Mouse (Mus musculus) neural tube, embryonic 13.5 days (tissue): ENCODE results near the gene Glyr1. TPM values are rescaled to one million over a fixed set of nuclear protein-coding genes. Genes with fewer than 3 reads are reported as not detected.

Experiments
- ATAC-seq: fragments of 200-750 bp; cut with Nextera tagmentation; 2 replicates; pipeline ENCODE4 v1.8.0; 2017; ENCODE audit warnings: low read depth, mild to moderate bottlenecking, moderate TSS enrichment, moderate library complexity
- H3K27ac ChIP-seq: fragments of 300-500 bp; sonication (generic); replicated peaks from 2 replicates; pipeline ENCODE4 v1.5.1; 2015; ENCODE audit warnings: moderate library complexity, mild to moderate bottlenecking, inconsistent platforms
- H3K27me3 ChIP-seq: fragments of 300-500 bp; sonication (generic); 2 replicates; pipeline ENCODE4 v1.6.1; 2015; ENCODE audit warnings: mild to moderate bottlenecking, inconsistent platforms
- H3K36me3 ChIP-seq: fragments of 300-500 bp; sonication (generic); 2 replicates; pipeline ENCODE4 v1.6.1; 2015; ENCODE audit warnings: mild to moderate bottlenecking, inconsistent platforms
- H3K4me1 ChIP-seq: fragments of 300-500 bp; sonication (generic); replicated peaks from 2 replicates; pipeline ENCODE4 v1.6.1; 2015; ENCODE audit warnings: inconsistent platforms
- H3K4me2 ChIP-seq: fragments of 300-500 bp; sonication (generic); 2 replicates; pipeline ENCODE4 v1.6.1; 2015; ENCODE audit warnings: inconsistent platforms, mild to moderate bottlenecking, moderate library complexity
- H3K4me3 ChIP-seq: fragments of 300-500 bp; sonication (generic); 2 replicates; pipeline ENCODE4 v1.5.1; 2015; ENCODE audit warnings: mild to moderate bottlenecking, inconsistent platforms
- H3K9ac ChIP-seq: fragments of 300-500 bp; sonication (generic); 2 replicates; pipeline ENCODE4 v1.6.1; 2015; ENCODE audit warnings: moderate library complexity, mild to moderate bottlenecking, inconsistent platforms
- H3K9me3 ChIP-seq: fragments of 300-500 bp; sonication (generic); 2 replicates; pipeline ENCODE4 v1.6.1; 2016; ENCODE audit warnings: inconsistent platforms
- WGBS: fragments of 180-500 bp; shearing (Covaris S2); methylation state at CpG from one replicate; pipeline ENCODE4 v1.1.7; 2015; 5-methylcytosine and 5-hydroxymethylcytosine counted together
- polyA plus RNA-seq: library from polyadenylated mRNA; unstranded; fragments of >200 nt; fragmentation: Nextera tagmentation; extraction: Ambion mirVana; gene quantifications from 2 replicates; pipeline ENCODE4 v1.2.1, GENCODE M21; 2015

Gene Glyr1
- 193 and 194 TPM in 2 replicates for polyA plus RNA-seq

DNA sequence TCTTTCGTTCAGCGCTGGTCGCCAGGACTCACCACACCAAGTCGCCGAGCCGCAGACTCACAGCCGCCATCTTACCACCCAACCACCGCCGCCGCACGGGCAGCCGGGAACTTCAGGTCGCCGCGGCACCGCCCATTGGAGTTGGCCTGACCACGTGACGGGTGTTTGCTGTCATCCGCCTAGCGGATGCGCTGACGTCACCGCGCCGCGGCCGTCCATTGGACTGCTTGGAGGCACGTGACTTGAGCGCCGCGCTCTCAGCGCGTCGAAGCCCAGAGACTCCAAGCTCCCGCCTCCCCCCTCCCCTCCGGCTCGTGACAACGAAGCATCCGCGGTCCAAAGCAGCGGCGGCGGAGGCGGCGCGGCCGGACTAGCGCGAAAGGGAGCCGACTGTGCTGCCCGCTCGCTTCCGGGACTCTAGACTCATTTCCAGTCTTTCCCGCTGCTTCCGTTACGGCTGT, at the start of gene Glyr1, which contains the start of gene Ubn1:
Gene Glyr1 (minus strand): TSS at position 90 of the 461 bp plus-strand sequence.
Gene Ubn1 (plus strand): TSS at position 284 of the 461 bp plus-strand sequence.
- Histone ChIP-seq H3K4me1 (peaks cover 43% of the 10 kb centered on the region), H3K9me3 (no peaks in the 10 kb centered on the region), H3K27me3 (no peaks in the 10 kb centered on the region), H3K9ac (peak within 1 kb of the TSS; percentile 95), H3K27ac (peak within 1 kb of the TSS; percentile 97), H3K4me2 (peak within 1 kb of the TSS; percentile 98), H3K36me3 (peaks cover 37% of the 10 kb centered on the region), H3K4me3 (peak within 1 kb of the TSS; percentile 99)
- peak; percentile 100 for ATAC-seq
- under 1% methylated on average over 54 of the region's 56 CpGs for WGBS

GRCm38 (mm10) chr16:5096504-5096903, 46.8 kb upstream of the Glyr1 start:
- no peak overlapping the region for H3K27ac ChIP-seq
- H3K4me2 ChIP-seq, result no peak overlapping the region
- no peaks in the 10 kb centered on the region for H3K27me3 ChIP-seq
- WGBS, result 83% methylated on average over 8 of the region's 8 CpGs
- no peaks in the 10 kb centered on the region for H3K4me1 ChIP-seq
- no peaks in the 10 kb centered on the region for H3K36me3 ChIP-seq
- no peak overlapping the region for H3K4me3 ChIP-seq
- ATAC-seq, result no peak
- no peaks in the 10 kb centered on the region for H3K9me3 ChIP-seq
- H3K9ac ChIP-seq, result no peak overlapping the region

DNA sequence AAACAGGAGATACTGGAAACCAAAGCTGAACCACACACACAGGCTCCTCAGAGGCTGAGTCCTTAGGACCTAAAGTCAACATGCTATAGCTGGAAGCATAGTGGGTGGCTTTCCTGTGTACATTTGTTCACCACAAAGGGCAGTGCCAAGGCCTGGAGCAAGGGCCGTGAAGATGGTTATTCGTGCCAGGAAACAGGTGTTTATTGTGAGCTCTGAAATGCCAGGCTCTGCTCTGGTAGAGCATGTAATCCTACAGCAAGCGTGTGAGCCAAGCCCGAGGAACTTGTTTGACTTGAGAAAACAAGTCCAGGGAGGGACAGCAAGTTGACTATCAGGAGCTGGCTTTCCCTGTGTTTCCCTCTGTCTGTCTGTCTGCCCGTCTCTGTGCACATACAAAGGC, 43.6 kb upstream of the Glyr1 start:
- no peak for ATAC-seq
- no peak overlapping the region for H3K4me3 ChIP-seq
- H3K4me1 ChIP-seq, result no peaks in the 10 kb centered on the region
- no peak overlapping the region for H3K9ac ChIP-seq
- H3K36me3 ChIP-seq, result peaks cover 7% of the 10 kb centered on the region
- no peak overlapping the region for H3K4me2 ChIP-seq
- H3K9me3 ChIP-seq, result no peaks in the 10 kb centered on the region
- no peak overlapping the region for H3K27ac ChIP-seq
- WGBS, result 83% methylated on average over 5 of the region's 5 CpGs
- no peaks in the 10 kb centered on the region for H3K27me3 ChIP-seq

DNA sequence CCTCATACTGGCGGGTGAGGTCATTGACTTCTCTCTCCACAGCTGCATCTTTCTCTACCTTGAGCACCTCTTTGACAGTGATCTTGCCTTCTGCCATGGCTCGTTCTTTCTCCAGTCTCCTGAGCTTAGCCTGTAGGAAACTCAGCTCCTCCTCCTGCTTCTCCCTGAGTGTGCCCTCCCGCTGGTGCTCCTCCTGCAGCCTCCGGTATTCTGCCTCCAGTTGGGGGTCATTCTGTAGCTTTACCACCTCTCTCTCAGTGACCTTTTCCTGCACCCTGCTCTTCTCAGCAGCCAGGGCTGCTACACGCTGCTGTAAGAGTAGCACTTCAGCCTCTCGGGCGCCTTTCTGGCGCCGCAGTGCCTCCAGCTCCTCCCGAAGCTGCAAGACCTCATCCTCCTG, 39.4 kb upstream of the Glyr1 start:
- Histone ChIP-seq H3K4me3 (no peak overlapping the region), H3K4me2 (no peak overlapping the region), H3K27me3 (no peaks in the 10 kb centered on the region), H3K9ac (no peak overlapping the region), H3K36me3 (peaks cover 50% of the 10 kb centered on the region), H3K4me1 (no peaks in the 10 kb centered on the region), H3K27ac (no peak overlapping the region), H3K9me3 (no peaks in the 10 kb centered on the region)
- ATAC-seq, result no peak
- 76% methylated on average over 10 of the region's 10 CpGs for WGBS

GRCm38 (mm10) chr16:5086179-5086578, 36.5 kb upstream of the Glyr1 start:
- ATAC-seq, result no peak
- no peak overlapping the region for H3K9ac ChIP-seq
- WGBS, result 97% methylated on average over 2 of the region's 2 CpGs
- H3K27me3 ChIP-seq, result no peaks in the 10 kb centered on the region
- H3K4me3 ChIP-seq, result no peak overlapping the region
- peaks cover 76% of the 10 kb centered on the region for H3K36me3 ChIP-seq
- H3K4me2 ChIP-seq, result no peak overlapping the region
- no peaks in the 10 kb centered on the region for H3K4me1 ChIP-seq
- H3K9me3 ChIP-seq, result no peaks in the 10 kb centered on the region
- no peak overlapping the region for H3K27ac ChIP-seq

DNA sequence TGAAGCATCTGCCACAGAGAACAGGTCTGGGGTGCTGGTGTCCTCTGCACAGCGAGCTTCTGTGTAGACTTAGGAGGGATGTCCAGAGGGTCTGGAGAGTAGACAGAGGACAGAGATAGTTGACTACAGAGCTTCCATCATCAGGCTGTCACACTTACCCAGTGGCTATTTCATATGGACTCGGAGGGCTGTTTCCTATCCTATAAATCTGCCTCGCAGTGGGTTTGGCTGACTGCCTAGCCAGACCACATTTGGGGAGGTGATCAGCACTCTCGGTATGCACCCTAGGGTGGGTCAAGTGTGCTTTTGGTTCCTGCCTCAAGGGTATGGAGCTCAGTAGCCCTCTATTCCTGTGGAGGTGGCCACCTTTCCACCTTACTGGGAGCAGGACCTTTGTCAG, 35.5 kb upstream of the Glyr1 start:
- H3K9ac ChIP-seq, result no peak overlapping the region
- H3K9me3 ChIP-seq, result no peaks in the 10 kb centered on the region
- H3K4me2 ChIP-seq, result no peak overlapping the region
- no peak overlapping the region for H3K4me3 ChIP-seq
- ATAC-seq, result no peak
- peaks cover 81% of the 10 kb centered on the region for H3K36me3 ChIP-seq
- 89% methylated on average over 4 of the region's 4 CpGs for WGBS
- no peaks in the 10 kb centered on the region for H3K4me1 ChIP-seq
- no peaks in the 10 kb centered on the region for H3K27me3 ChIP-seq
- no peak overlapping the region for H3K27ac ChIP-seq

GRCm38 (mm10) chr16:5074341-5074740, 24.7 kb upstream of the Glyr1 start:
- Histone ChIP-seq H3K9me3 (no peaks in the 10 kb centered on the region), H3K4me3 (no peak overlapping the region), H3K27me3 (no peaks in the 10 kb centered on the region), H3K36me3 (peaks cover 95% of the 10 kb centered on the region), H3K4me1 (no peaks in the 10 kb centered on the region), H3K9ac (no peak overlapping the region), H3K4me2 (no peak overlapping the region), H3K27ac (no peak overlapping the region)
- WGBS, result 99% methylated on average over 5 of the region's 5 CpGs
- ATAC-seq, result no peak

DNA sequence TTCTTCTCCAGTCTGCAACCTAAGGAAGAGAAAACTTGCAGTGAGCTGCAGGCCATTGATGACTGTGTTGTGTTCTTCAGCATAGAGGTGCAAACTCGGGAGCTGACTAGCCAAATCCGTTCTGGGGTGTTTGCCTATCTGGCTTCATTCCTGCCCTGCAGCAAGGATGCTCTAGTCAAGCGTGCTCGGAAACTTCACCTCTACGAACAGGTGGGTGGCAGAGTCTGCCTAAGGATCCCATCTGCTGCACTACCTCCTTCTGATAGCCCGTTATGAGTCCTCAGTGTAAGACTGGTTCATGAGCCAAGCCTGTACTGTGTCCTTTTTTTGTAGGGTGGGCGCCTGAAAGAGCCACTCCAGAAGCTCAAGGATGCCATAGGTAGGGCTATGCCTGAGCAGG, 22.3 kb upstream of the Glyr1 start:
- no peak overlapping the region for H3K9ac ChIP-seq
- no peak overlapping the region for H3K27ac ChIP-seq
- no peaks in the 10 kb centered on the region for H3K4me1 ChIP-seq
- H3K4me2 ChIP-seq, result no peak overlapping the region
- peaks cover 93% of the 10 kb centered on the region for H3K36me3 ChIP-seq
- H3K4me3 ChIP-seq, result no peak overlapping the region
- no peaks in the 10 kb centered on the region for H3K9me3 ChIP-seq
- 95% methylated on average over 7 of the region's 7 CpGs for WGBS
- no peak for ATAC-seq
- no peaks in the 10 kb centered on the region for H3K27me3 ChIP-seq

- ATAC-seq, result no peak
- H3K4me3 ChIP-seq, result no peak overlapping the region
- H3K4me1 ChIP-seq, result no peaks in the 10 kb centered on the region
- no peaks in the 10 kb centered on the region for H3K9me3 ChIP-seq
- no peak overlapping the region for H3K9ac ChIP-seq
- H3K27me3 ChIP-seq, result no peaks in the 10 kb centered on the region
- H3K36me3 ChIP-seq, result peaks cover 88% of the 10 kb centered on the region
- H3K4me2 ChIP-seq, result no peak overlapping the region
- WGBS, result 92% methylated on average over 3 of the region's 3 CpGs
- no peak overlapping the region for H3K27ac ChIP-seq
Observed at GRCm38 (mm10) chr16:5070321-5070720, 20.7 kb upstream of the Glyr1 start.

GRCm38 (mm10) chr16:5063472-5063871, 13.8 kb upstream of the Glyr1 start:
- no peak overlapping the region for H3K27ac ChIP-seq
- H3K9me3 ChIP-seq, result no peaks in the 10 kb centered on the region
- no peak overlapping the region for H3K4me3 ChIP-seq
- no peaks in the 10 kb centered on the region for H3K27me3 ChIP-seq
- no peak overlapping the region for H3K4me2 ChIP-seq
- ATAC-seq, result no peak
- H3K36me3 ChIP-seq, result peaks cover 79% of the 10 kb centered on the region
- WGBS, result 96% methylated on average over 4 of the region's 4 CpGs
- 0 out of 2 replicates have a peak, but pooled peaks cover 4% of the 10 kb centered on the region for H3K4me1 ChIP-seq
- H3K9ac ChIP-seq, result no peak overlapping the region

DNA sequence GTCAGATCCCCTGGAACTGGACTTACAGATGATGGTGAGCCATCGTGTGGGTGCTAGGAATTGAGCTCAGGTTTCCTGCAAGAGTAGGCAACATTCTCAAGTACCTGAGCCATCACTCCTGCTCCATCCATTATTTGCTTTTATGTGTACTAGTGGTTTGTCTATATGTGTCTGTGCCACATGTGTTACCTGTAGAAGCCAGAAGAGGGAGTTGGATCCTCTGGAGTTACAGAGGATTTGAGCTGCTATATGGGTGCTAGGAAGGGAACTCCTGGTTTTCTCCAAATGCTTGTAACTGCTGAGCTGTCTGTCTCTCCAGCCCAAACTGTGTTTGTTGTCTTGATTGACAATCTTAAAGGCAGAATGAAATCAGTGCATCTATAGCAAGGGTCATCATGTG, 8.5 kb upstream of the Glyr1 start:
- no peaks in the 10 kb centered on the region for H3K9me3 ChIP-seq
- whole genome bisulfite sequencing, result 87% methylated on average over 1 of the region's 1 CpGs
- H3K4me1 ChIP-seq, result 0 out of 2 replicates have a peak, but pooled peaks cover 4% of the 10 kb centered on the region
- H3K4me2 ChIP-seq, result no peak overlapping the region
- peaks cover 68% of the 10 kb centered on the region for H3K36me3 ChIP-seq
- H3K9ac ChIP-seq, result no peak overlapping the region
- no peaks in the 10 kb centered on the region for H3K27me3 ChIP-seq
- ATAC-seq, result no peak
- no peak overlapping the region for H3K4me3 ChIP-seq
- H3K27ac ChIP-seq, result no peak overlapping the region

GRCm38 (mm10) chr16:5050251-5051110, 818 bp upstream of the Glyr1 start:
- under 1% methylated on average over 78 of the region's 78 CpGs for WGBS
- H3K36me3 ChIP-seq, result peaks cover 36% of the 10 kb centered on the region
- peak overlapping the region; percentile 93 for H3K4me2 ChIP-seq
- H3K9me3 ChIP-seq, result no peaks in the 10 kb centered on the region
- no peaks in the 10 kb centered on the region for H3K27me3 ChIP-seq
- peaks cover 43% of the 10 kb centered on the region for H3K4me1 ChIP-seq
- peak overlapping the region; percentile 88 for H3K9ac ChIP-seq
- H3K4me3 ChIP-seq, result peak overlapping the region; percentile 99
- H3K27ac ChIP-seq, result peak overlapping the region; percentile 97
- ATAC-seq, result peak; percentile 81
